Mouse (Mus musculus): ENCODE results near the gene Catip. TPM values are rescaled to one million over a fixed set of nuclear protein-coding genes. Genes with fewer than 3 reads are reported as not detected.

Catip gene
- total RNA-seq, 2 experiments from 2014 or later: 1.0 to 1.1 TPM

DNA sequence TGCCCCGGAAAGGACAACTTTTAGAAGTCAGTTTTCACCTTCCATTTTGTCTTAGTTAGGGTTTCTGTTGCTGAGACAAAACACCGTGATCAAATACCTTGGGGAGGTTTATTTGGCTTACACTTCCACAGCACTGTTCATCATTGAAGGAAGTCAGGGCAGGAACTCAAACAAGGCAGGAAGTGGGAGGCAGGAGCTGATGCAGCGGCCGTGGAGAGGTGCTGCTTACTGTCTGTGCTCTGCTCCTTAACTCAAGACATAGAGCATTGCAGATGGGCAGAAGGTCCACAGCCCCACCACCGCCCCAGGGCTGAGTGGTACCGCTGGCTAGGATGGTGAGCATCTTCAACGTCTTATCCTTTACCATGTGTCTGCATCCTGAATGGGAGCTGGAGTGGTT lies 20.0 kb upstream of the Catip start:
- no peak for DNase-seq (ENCODE audit: extremely low spot score in 1 of 2, low spot score in 1 of 2)

DNA sequence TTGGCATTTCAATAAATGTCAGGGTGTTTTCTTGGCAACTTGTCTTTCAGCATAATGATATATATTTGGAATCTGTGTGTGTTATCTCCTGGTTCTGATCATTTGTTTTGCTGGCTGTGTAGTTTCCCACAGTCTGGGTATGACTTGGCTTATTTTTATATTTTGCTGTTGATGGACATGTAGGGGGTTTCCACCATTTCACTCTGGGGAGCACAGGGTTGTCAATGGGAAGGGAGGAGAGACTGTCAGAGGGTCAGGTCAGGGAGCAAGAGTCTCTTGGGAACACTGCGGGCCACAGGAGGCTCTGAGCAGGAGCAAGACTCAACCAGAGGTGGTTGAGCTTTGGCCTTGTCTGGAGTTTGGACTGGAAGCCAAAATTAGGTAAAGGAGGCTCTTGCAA lies 19.6 kb upstream of the Catip start:
- no peak for DNase-seq (ENCODE audit: extremely low spot score in 1 of 2, low spot score in 1 of 2)

DNA sequence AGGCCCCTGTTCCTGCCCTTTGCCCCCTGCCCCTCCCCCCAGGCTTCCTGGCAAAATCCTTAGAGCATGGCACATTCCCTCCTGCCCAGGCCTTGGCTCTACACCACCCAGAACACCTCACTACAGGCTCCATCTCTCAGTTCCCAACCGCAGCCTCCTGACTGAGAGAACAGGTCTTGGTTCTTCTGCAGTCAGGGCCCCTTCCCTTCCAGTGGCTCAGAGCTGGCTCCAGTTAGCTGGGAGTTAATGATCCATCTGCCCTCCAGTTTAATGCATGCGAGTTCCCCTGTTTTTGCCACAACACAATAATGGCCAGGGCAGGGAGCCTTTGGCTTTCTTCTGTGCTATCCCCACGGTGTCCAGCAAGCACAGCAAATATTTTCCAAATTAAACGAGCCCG lies 18.7 kb upstream of the Catip start:
- no peak for DNase-seq (ENCODE audit: extremely low spot score in 1 of 2, low spot score in 1 of 2)

DNA sequence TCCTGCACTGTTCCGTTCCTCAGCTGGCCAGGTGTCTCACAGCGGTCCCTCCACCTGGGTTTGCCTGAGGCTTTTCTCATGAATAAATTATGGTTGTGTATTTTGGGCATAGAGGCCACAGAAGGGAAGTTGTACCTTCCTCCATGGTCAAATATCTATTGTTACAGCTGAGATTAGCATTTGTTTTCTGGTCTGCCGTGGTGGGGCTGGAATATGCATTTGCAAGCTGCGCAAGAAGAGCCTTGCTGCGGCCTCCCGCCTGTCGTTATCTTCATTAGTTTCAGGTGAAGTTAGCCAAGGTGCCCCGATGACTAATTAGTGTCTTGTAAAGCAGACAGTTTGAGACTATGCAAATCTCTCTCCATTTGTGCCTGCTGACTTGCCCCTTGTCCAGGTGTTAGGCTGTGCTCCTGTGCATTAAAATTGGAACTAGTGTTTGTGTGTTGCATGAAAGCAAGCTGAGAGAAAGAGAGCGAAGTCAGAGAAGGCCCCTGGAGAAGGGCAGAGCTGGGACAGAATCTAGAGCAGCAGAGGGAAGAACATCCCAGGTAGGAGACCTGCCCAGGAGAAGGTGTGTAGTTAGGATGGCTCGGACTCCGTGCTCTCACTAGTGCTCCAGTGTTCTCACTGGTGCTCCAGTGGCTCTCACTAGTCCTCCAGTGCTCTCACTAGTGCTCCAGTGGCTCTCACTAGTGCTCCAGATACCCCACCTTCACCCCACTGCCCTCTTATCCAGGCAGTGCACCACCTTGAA lies 17.6 kb upstream of the Catip start:
- no peak for DNase-seq (ENCODE audit: extremely low spot score in 1 of 2, low spot score in 1 of 2)

DNA sequence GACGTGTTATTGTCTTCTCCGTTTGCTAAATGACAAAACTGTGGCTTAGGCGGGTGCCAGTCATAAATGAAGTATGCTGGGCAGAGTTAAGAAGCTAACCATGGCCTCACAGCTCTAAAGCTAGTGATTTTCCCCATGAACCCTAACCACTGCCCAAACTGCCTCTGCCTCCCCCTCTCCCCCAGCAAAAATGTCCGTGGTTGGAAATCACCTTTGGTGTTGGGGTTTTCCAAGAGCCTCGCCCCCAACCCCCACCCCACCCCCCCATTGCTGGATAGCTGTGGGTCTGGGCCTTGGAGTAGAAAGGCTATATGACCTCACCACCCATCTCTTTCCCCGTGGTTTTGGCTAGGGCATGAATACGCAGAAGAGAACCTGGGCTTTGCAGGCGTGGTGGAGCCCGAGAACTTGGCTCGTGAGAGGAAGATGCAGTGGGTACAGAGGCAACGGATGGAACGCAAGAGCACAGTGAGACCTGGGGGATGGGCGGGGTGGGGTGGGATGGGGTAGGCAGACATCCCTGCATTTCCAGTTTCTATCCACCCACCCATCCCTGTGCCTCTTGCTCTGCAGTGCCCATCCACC lies 10.6 kb upstream of the Catip start:
- DNase-seq (ENCODE audit: extremely low spot score in 1 of 2, low spot score in 1 of 2): no peak

DNA sequence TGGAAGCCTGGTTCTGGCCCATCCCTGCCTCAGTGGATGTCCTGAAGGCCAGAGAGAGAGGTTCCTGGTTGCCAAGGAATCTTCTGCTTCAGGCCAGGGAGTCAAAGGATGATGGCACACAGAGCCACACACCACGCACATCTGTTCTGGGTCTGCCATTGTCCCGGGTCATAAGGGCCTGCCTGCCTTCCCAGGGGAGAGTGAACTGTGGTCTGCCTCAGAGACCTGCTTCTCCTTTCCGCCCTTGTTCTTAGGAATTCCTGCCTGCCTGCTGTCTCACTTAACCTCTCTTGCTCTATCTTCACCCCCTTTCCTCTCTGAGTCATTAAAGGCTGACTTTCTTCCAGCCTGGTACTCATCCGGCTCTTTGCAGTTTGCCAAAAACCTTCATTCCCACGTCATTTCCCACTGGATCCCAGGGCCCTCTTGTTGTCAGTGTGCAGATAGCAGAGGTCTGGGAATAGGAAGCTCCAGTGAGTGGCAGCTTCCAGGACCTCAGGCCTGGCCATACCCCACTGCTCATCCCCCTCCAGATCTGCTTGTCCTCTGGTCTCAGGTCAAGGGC lies 9.3 kb upstream of the Catip start:
- DNase-seq (ENCODE audit: extremely low spot score in 1 of 2, low spot score in 1 of 2): no peak

DNA sequence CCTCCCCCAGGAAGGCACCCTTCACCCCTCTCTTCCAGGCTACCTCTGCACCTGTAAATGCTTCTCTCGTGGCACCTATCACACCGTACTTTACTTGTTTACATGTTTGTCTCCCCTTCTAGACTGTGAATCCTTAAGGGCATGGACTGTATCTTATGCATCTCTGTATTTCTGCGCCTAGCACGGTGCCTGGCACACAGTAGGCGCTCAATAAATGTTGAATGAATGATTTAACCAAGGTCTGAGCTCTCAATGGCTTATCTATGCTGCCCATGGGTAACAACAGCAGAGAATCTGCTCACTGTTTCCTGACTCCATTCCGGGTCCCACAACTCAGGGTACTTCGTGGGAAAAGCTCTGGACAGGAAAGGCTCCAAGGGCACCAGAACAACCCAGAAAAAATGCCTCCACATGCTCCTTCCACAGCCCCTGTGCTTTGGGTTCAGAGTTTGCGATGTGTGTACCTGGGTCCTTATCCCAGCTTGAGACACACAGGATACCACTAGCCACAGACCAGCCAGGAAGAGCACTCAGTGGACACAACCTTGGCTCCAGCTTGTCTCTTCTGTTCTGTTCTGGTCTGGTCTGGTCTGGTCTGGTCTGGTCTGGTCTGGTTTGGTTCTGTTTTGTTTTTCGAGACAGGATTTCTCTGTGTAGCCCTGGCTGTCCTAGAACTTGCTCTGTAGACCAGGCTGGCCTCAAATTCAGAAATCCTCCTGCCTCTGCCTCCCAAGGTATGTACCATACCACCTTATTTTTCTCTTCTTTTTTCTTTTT lies 8.3 kb upstream of the Catip start:
- no peak for DNase-seq (ENCODE audit: extremely low spot score in 1 of 2, low spot score in 1 of 2)

DNA sequence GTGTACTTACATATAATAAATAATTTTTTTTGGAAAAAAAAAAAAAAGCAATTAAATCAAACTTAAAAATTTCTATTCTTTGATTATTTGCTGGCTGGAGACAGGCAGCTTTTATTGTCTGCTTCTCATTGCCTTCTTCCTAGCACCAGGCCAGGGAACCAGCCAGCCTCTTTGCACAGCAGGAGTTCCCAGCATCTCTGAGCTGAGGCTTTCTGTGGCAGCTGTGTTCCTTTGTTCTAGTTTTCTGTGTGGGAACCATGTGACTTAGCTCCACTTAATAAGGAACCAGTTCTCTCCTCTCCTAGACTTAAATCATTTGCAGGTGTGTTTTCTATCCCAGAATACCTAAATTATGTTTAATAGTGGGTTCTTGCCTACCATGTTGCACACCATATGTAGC lies 4.4 kb upstream of the Catip start:
- DNase-seq (ENCODE audit: extremely low spot score in 1 of 2, low spot score in 1 of 2): no peak

DNA sequence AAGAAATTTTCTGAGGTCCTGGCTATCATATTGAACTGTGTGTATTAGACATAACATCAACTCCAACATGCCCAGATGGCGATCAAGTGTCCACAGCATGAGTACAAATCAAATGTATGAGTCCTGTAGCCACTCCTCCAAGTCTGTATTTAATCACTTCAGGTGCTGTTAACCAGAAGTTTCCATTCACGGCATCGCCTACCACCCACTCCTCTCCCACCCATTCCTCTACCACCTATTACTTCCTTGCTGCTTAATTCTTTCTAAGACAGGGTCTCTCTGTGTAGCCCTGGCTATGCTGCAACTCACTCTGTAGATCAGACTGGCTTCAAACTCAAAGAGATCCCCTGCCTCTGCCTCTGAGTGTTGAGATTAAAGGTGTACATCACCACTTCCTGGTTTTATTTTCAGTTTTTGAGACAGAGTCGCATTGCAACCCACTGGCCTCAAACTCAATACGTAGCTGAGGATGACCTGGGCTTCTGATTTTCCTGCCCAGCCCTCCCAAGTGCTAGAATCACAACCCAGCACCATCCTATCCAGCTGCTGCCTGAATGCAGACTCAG lies 1.9 kb upstream of the Catip start:
- no peak for DNase-seq (ENCODE audit: extremely low spot score in 1 of 2, low spot score in 1 of 2)

DNA sequence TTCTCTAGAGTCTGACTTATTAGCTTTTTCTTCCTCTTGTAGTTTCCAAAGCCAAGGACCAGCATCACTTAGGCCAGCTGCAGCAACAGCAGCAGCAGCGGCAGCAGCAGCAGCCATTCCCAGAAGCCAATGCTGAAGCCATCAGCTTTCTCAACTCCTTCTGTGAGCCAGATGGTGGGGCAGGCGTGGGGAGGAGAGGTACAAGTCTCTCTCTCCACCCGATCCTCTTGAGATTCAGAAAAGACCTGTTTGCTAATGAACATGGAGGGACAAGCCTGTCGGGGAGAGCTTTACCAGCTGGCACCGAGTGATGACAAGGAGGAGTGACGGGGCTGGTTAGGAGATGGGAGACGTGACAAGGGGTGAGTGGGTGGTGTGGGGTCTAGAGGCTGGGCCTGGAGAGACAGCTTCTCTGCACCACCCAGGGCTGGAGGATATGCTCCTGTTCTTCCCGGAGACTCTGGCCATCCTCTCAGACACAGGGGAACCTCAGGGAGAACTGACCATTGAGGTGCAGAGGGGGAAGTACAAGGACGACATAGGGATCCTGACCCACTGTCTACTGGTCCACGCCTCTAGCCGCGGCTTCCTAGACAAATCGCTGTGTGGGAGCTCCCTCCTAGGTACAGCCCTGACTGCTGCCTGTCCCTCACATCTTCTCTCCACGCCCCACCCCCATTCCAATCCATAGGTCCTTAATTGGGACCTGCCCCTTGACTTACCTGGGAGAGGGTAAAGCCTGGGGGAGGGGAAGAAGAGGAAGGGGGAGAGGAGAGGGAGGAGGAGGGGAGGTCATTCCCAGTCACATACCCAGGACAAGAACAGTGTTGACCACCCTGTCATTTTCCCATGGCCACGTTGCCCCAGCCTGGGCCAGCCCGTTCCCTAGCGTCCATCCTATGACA lies 669 bp downstream of the Catip start:
- DNase-seq (ENCODE audit: extremely low spot score in 1 of 2, low spot score in 1 of 2): peak in 1 of 2 experiments; percentile 18

DNA sequence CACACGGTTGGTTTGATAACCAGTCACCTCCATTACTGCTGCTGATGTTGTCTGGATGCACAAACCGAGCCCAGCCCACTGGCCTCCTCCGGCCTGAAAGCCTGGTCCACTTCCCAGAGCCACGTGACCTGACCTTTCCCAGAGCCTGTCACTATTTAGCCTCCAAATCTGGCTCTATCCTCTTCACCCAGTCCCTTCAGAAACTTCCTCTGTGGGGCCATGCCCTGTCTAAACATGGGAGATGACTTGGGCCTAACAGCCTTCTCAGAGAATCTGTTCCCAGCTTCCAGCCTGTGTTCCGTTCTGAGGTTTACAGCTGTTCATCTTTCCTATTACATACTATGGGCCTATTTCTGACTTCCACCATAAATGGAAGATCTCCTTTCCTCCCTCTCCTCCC lies 1.5 kb downstream of the Catip start:
- DNase-seq (ENCODE audit: extremely low spot score in 1 of 2, low spot score in 1 of 2): no peak

DNA sequence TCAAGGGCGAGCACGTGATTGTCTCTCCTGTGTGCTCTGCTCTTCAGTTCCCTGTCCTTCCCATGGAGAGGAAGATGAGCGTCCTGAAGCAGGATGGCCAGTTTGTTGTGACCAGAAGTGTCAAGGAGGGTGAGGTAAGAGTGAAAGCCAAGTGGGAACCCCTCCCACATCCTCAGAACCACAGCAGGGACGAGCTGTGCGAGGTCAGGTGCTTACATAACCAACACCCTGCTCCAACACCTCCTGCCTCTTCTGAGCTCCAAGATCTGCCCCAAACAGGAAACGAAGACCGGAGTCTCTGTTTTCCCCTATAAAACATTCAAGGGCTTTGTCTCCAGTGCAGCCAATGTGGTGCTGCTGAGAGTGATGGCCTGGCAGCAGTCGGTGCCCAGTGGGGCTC lies 2.4 kb downstream of the Catip start:
- no peak for DNase-seq (ENCODE audit: extremely low spot score in 1 of 2, low spot score in 1 of 2)

DNA sequence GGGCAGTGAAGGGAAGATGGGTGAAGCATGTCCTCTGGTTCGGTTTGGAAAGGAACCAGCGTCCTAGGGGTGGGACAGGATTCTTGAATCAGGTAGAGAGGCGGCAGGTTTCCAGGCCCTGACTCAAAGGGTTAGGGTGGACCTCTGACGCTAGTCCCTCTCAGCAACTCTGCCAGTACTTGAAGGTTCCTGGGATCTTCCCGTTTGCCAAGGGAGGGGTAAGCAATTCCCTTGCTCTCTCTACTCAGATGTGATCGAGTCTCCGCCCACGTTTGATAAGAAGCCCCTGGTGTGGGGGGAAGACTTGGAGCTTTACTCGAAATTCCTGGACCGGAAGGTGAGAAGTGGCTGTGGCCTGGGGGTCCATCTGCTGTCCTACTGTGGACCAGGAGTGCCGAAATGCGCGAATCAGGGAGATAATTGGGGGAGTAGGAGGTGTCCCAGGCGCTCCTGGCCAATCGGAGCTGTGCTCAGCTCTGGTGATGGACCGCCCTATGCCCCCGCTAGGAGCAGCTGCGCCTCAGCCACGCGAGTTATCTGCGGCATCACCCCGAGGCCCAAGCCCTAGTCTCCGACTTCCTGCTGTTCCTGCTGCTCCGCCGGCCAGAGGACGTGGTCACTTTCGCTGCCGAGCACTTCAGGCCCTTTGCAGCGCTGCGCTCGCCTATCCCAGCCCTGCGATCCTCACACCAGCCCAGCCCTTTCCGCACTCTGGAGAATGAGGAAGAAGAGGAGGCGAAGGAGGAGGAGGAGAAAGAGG lies 6.2 kb downstream of the Catip start:
- no peak for DNase-seq (ENCODE audit: extremely low spot score in 1 of 2, low spot score in 1 of 2)

DNA sequence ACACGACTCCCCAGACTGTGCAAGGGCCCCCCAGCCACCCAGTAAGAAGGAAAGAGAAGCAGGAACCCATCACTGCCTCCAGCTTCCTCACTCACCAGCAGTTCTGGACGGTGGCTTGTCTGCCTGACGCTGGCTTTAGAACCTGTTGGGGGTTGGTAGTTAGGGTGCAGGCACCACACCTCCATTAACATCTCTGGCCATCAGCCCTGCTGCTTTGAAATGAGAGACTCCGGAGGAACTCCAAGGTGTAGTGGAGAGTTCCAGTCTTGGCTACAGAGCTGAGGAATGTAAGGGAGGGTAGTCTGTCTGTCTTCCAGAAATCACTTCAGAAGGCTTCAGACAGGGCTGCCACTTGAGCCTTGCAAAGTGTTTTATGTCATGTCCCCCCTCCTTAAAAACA lies 8.1 kb downstream of the Catip start:
- no peak for DNase-seq (ENCODE audit: extremely low spot score in 1 of 2, low spot score in 1 of 2)

DNA sequence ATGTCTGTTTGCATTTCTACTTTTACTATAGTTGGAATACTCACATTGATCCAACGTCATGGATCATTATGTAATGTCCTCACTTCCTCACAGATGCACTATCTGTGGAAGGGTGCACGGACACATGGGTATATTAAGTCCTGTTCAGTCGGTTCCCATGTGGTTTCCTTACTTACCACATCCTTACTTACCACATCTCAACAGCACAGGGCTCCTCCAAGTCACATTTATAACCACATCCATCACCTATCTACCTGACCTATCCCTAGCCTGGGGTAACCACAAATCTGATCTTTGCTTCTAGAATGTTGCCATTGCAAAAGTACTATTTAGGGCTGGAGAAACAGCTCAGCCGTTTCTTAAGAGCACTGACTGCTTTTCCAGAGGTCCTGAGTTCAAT lies 11.5 kb downstream of the Catip start:
- no peak for DNase-seq (ENCODE audit: extremely low spot score in 1 of 2, low spot score in 1 of 2)

DNA sequence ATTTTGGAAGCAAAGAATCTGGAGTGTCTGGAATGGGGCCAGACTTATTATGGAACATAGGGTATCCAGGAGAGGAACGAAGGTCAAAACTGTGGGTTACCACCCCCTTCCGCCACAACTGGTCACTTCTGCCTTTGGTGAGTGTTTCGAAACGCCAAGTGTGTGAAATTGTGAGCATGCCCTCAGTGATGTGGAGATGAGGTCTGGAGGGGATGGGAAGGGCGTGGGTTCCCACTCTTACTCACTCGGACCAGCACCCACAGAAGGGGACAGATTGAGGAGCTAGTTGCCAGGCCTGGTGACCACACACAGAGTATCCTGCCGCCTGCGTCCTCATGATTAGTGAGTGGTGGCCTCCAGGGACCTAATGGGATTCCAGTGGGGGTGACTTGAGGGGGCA lies 13.1 kb downstream of the Catip start, which contains the start of gene Slc11a1:
Slc11a1 (plus strand) TSS at position 216 of the 400 bp plus-strand sequence.
- DNase-seq (ENCODE audit: extremely low spot score in 1 of 2, low spot score in 1 of 2): no peak

DNA sequence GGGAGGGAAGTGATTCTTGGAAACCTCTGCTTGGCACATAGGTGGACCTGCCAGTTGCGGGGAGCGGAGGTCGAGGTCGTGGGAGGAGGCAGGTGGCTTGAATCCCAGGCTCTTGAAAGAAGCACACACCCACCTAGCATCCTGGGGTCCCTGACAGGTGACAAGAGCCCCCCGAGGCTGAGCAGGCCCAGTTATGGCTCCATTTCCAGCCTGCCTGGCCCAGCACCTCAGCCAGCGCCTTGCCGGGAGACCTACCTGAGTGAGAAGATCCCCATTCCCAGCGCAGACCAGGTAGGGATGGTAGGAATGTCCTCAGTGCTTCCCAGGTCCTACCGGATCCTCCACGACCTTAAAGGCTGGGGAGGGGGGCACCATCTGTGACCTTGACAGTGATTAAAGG lies 13.7 kb downstream of the Catip start:
- DNase-seq (ENCODE audit: extremely low spot score in 1 of 2, low spot score in 1 of 2): no peak

DNA sequence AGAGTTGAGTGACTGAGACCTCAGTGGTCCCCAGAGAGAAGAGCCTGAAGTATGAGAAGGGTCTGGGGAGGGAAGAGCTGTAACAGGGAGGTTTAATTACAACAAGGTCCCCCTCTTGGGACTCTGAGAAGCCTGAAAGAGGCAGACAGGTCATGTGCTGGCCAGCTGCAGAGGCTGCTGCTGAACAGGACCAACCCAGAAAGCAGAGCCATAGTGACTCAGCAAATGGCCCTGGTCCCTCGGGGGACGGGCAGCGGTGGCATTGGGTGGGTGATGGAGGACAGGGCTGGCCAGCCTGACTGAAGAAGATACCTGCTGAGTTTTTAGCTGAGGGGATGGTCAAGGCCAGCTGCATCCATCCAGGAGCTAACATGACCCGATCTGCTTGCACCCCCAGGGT lies 14.5 kb downstream of the Catip start:
- DNase-seq (ENCODE audit: extremely low spot score in 1 of 2, low spot score in 1 of 2): no peak

DNA sequence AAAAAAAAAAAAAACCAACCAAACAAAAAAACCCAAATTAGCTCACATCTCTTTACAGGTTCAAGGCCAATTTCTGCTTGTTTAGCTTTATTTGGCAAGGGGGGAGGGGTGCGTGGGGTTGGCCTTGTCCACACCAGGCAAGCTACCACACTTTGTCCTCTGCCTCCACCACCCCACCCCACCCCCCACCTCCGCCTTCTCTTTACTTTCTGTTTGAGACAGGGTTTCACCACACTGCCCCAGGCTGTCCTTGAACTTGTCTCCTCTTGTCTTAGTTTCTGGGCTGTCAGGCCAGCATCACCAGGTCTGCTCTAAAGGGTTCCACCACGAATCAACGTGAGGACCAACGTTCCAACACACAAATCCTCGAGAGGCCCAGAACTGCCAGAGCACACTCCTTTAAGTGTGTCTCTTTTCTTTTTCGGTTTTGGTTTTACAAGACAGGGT lies 17.2 kb downstream of the Catip start:
- no peak for DNase-seq (ENCODE audit: extremely low spot score in 1 of 2, low spot score in 1 of 2)

Data from layer of hippocampus, postnatal 25 days (tissue).